Mouse (Mus musculus) embryonic fibroblast, embryonic 13.5 days (primary cell): ENCODE results near the gene Map3k12. TPM values are rescaled to one million over a fixed set of nuclear protein-coding genes. Genes with fewer than 3 reads are reported as not detected.

ENCODE experiments used
- H3K27ac ChIP-seq: 2 replicates; pipeline ENCODE4 v1.5.1; 2012; ENCODE audit warnings: low read length, control low read depth, inconsistent platforms; ENCODE audit not compliant: insufficient read depth
- H3K4me1 ChIP-seq: 2 replicates; pipeline ENCODE4 v1.6.1; 2011; ENCODE audit warnings: low read length; ENCODE audit not compliant: control insufficient read depth, insufficient read depth
- H3K4me3 ChIP-seq: 2 replicates; pipeline ENCODE4 v1.5.1; 2011; ENCODE audit warnings: mild to moderate bottlenecking, control low read depth, low read length; ENCODE audit not compliant: insufficient read depth
- CTCF ChIP-seq: IDR thresholded peaks from 2 replicates; pipeline ENCODE4 v1.5.1; 2011; ENCODE audit warnings: mild to moderate bottlenecking, control low read depth, low read length, moderate library complexity, borderline replicate concordance; ENCODE audit not compliant: insufficient read depth
- POLR2A ChIP-seq: IDR thresholded peaks from 2 replicates; pipeline ENCODE4 v1.6.1; 2011; ENCODE audit warnings: low read depth, mild to moderate bottlenecking, control low read depth, low read length, moderate library complexity
- polyA plus RNA-seq: library from polyadenylated mRNA; stranded (reverse); fragments of >200 nt; gene quantifications from 2 replicates; pipeline ENCODE4 v1.2.4, GENCODE M21; 2011; ENCODE audit warnings: low read depth; ENCODE audit not compliant: missing spikeins, insufficient read length

Map3k12 gene
- polyA plus RNA-seq, 1 experiment, result 20.9 TPM

GRCm38 (mm10) chr15:102498322-102498721 is 18.5 kb downstream of the Map3k12 start:
- H3K27ac ChIP-seq, result no peak overlapping the region
- TF ChIP-seq CTCF, result no peak
- no peak for TF ChIP-seq POLR2A
- no peak overlapping the region for H3K4me3 ChIP-seq
- no peaks in the 10 kb centered on the region for H3K4me1 ChIP-seq

GRCm38 (mm10) chr15:102487664-102488063 is 29.2 kb downstream of the Map3k12 start:
- Histone ChIP-seq H3K4me3 (no peak overlapping the region), H3K27ac (no peak overlapping the region), H3K4me1 (no peaks in the 10 kb centered on the region)
- no peak for TF ChIP-seq CTCF
- TF ChIP-seq POLR2A, result no peak

- Histone ChIP-seq H3K27ac (no peak overlapping the region), H3K4me1 (no peaks in the 10 kb centered on the region), H3K4me3 (no peak overlapping the region)
- TF ChIP-seq POLR2A (no peak), CTCF (no peak)
These were observed 31.0 kb downstream of the Map3k12 start for GRCm38 (mm10) chr15:102485853-102486252.

- no peak overlapping the region for H3K27ac ChIP-seq
- no peak for TF ChIP-seq POLR2A
- TF ChIP-seq CTCF, result no peak
- H3K4me3 ChIP-seq, result no peak overlapping the region
- H3K4me1 ChIP-seq, result no peaks in the 10 kb centered on the region
These were observed 33.7 kb downstream of the Map3k12 start for GRCm38 (mm10) chr15:102483136-102483535.

DNA sequence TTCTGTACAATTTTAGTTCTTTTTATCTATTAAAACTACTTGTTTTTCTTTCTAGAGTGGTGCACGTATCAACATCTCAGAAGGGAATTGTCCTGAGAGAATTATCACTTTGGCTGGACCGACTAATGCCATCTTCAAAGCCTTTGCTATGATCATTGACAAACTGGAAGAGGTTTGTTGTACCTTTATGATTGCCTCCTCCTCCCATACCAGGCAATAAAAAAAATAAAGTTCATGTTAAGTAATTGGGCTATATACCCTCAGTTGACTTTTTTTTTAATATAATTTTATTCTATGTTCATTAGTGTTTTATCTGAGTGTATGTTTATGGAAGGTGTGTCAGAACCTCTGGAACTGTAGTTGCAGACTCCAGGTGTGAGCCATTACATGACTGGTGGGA is 42.3 kb downstream of the Map3k12 start:
- H3K4me1 ChIP-seq, result peaks cover 5% of the 10 kb centered on the region
- H3K27ac ChIP-seq, result no peak overlapping the region

GRCm38 (mm10) chr15:102473246-102473645 is 43.6 kb downstream of the Map3k12 start:
- TF ChIP-seq CTCF (no peak), POLR2A (no peak)
- Histone ChIP-seq H3K4me1 (peaks cover 5% of the 10 kb centered on the region), H3K27ac (no peak overlapping the region), H3K4me3 (peak overlapping the region; percentile 21; the same call in 1 of the 2 replicates)

More for the DNA sequence above, 42.3 kb downstream of the Map3k12 start:
- TF ChIP-seq POLR2A (no peak), CTCF (no peak)
- no peak overlapping the region for H3K4me3 ChIP-seq

DNA sequence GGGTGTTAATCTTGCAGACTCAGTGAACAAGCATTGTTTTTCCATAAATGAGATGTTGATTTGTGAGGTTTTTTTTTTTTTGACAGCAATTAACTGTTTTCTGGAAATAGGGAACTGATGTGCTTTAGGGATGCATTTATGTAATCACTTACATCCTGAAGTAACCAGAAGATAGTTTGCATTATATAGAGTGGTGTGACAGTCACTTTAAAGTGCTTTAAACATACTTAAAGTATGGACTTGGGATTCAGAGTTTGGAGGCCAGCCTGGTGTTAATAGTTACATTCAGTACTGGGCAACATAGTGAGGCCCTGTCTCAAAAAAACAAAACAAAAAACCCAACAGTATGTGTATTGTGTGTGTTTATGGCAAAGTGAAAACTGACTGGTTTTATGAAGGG is 45.1 kb downstream of the Map3k12 start:
- H3K27ac ChIP-seq, result no peak overlapping the region
- peak overlapping the region; percentile 98 for H3K4me3 ChIP-seq
- TF ChIP-seq CTCF (no peak), POLR2A (no peak)
- H3K4me1 ChIP-seq, result peaks cover 5% of the 10 kb centered on the region

GRCm38 (mm10) chr15:102471295-102471645 is 45.6 kb downstream of the Map3k12 start:
- Histone ChIP-seq H3K27ac (no peak overlapping the region), H3K4me3 (peak overlapping the region; percentile 98), H3K4me1 (peaks cover 5% of the 10 kb centered on the region)
- no peak for TF ChIP-seq CTCF
- TF ChIP-seq POLR2A, result no peak

DNA sequence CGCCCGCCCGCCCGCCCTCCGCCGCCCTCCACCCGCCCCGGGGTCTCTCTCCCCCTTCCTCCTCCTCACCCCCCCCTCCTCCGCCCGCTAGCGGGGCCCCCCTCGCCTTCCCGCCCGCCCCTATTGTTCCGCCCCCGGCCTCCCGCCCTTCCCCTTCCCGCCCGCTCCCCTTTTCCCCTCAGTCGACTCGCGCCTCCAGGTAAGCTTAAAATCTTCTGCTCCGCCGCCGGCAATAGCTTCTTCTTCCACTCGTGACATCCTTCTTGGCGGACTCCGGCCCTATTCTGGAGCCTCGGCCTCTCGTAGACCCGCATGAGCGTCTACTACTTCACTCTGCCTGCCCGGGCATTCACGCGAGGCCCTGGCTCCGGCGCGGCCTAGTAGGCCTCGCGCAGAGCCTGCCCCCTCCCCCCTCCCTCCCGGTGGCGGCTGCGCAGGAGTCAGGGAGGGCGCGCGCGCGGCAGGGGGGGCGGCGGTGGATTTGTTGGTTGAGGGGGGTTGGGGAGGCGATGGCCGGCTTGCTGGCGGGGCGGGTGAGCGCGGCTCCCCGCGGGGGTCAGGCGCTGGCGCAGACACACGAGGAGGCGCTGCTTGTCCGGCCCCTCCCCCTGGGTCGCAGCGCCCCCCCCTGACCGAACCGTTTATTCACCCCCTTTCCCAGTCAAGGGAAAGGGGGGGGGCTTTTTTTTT is 46.1 kb downstream of the Map3k12 start:
- H3K4me3 ChIP-seq, result peak overlapping the region; percentile 98

GRCm38 (mm10) chr15:102470183-102470604 is 46.7 kb downstream of the Map3k12 start, which contains the start of gene Pcbp2:
Gene Pcbp2, plus strand, starts transcription at chr15:102470539.
- TF ChIP-seq CTCF (peak; percentile 62), POLR2A (peak; percentile 50; the same call in 1 of the 2 replicates)
- Histone ChIP-seq H3K4me1 (peaks cover 5% of the 10 kb centered on the region), H3K4me3 (peak within 1 kb of the TSS; percentile 98), H3K27ac (peak within 1 kb of the TSS; percentile 92)

More for the DNA sequence above, 46.1 kb downstream of the Map3k12 start:
- Histone ChIP-seq H3K27ac (peak overlapping the region; percentile 92), H3K4me1 (peaks cover 5% of the 10 kb centered on the region)
- TF ChIP-seq CTCF (no peak), POLR2A (peak; percentile 48; the same call in 1 of the 2 replicates)
